Mouse (Mus musculus) inflammation-experienced regulatory T-cells, adult 16 weeks (primary cell): ENCODE data around the gene Oog2. TPM values are rescaled to one million over a fixed set of nuclear protein-coding genes. Genes with fewer than 3 reads are reported as not detected.

ENCODE experiments used
- polyA plus RNA-seq: library from polyadenylated mRNA; unstranded; fragments of 100-300 nt; shearing (Covaris generic); gene quantifications from one replicate; pipeline ENCODE4 v1.2.1, GENCODE M21; 2017

Oog2 gene
- polyA plus RNA-seq: not detected

DNA sequence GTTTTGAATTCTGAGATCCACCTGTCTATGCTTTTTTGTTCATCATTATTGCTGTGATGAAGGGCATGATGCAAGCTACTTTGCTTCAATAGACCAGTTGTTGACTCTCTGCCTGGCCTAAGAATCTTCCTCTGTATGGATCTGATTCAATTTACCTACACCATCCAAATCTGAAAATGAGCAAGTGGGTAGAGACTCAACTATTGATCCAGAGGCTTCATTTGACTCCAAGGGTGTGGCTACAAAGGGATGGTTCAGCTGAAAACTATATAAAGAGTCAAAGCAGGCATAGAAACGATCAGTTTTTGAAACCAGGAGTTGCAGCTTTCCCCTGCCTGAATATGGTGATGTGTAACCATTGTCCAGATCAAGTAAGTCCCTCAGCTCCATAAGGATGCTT, at the start of gene Oog2:
Gene Oog2 (plus strand): TSS at position 301 of the 400 bp plus-strand sequence.

DNA sequence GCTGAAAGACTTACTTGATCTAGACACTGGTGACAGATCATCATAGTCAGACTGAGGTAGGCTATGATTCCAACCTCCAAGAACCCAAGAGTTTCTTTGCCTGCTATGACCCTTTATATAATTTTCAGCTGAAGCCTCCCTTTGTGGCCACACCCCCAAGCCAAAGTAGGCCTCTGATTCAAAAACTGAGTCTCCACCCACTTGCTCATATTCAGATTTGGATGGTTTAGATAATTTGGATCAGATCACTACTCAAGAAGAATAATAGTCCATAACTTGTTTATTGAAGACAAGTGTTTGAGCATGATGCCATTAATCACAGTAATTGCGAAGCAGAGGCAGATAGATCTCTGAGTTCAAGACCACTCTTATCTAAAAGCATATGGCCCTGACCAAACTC, 28.0 kb upstream of the Oog2 start, which contains the start of gene Oog3:
Gene Oog3 (minus strand): TSS at position 101 of the 400 bp plus-strand sequence.

DNA sequence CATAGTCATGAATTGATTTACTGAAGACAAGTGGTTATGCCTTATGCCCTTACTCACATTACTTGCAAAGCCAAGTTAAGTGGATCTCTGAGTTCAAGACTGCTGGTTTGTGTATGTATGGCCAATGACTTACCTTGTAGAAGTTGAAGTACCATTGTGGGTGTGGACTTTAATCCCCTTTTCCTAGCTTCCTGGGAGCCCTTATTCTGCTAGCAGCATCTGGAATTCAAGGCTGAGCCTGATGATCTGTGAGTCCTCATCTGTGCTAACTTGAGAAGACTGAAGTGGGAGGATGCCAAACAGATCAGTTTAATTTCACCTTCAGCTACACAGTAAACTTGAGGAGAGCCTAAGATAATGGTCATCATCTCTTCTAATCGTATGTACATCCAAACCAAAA, 22.7 kb downstream of the Oog2 start, which contains the start of gene C87977:
Gene C87977 (minus strand): TSS at position 101 of the 400 bp plus-strand sequence.

Other genes with a start within 250 kb of the Oog2 start
- not detected for gene Pramef25, start 239.7 kb upstream of the Oog2 start, polyA plus RNA-seq
- gene Gm13101, start 223.8 kb upstream of the Oog2 start, polyA plus RNA-seq: not detected
- gene Pramef17, start 196.3 kb upstream of the Oog2 start, polyA plus RNA-seq: not detected
- gene Pramel4, start 131.6 kb upstream of the Oog2 start, polyA plus RNA-seq: 0.12 TPM
- not detected for gene Gm13102, start 84.2 kb upstream of the Oog2 start, polyA plus RNA-seq
- gene Oog3, start 28.1 kb upstream of the Oog2 start, polyA plus RNA-seq: not detected
- gene C87977, start 22.6 kb downstream of the Oog2 start, polyA plus RNA-seq: not detected
- gene Pramel5, start 89.8 kb downstream of the Oog2 start, polyA plus RNA-seq: not detected
- gene Gm13128, start 139.5 kb downstream of the Oog2 start, polyA plus RNA-seq: not detected
- 0.13 TPM for gene Gm13119, start 167.2 kb downstream of the Oog2 start, polyA plus RNA-seq
- gene Pramef20, start 187.2 kb downstream of the Oog2 start, polyA plus RNA-seq: not detected
- gene Pramef12, start 217.7 kb downstream of the Oog2 start, polyA plus RNA-seq: not detected
- gene 1700012P22Rik, start 248.1 kb downstream of the Oog2 start, polyA plus RNA-seq: not detected